Mouse (Mus musculus): ENCODE data around the gene Tgfbr2.

GRCm38 (mm10) chr9:116058475-116058874, 116.7 kb downstream of the Tgfbr2 start:
- TF ChIP-seq CTCF (conservative IDR thresholded peaks at IDR 0.05; ENCODE audit: insufficient read depth, insufficient read length, low read depth, low read length), result no peak
- TF ChIP-seq POLR2A (IDR thresholded peaks at IDR 0.05; ENCODE audit: low read depth, low read length), result no peak

Data from kidney, adult 2 months (tissue).